Mouse (Mus musculus): ENCODE results near the gene Zfp459.
"Not testable (repeated sequence)": the region's sequence is repeated elsewhere in the genome, so short reads cannot be mapped to it uniquely, and the experiment has no call there.

The Zfp459 gene

DNA sequence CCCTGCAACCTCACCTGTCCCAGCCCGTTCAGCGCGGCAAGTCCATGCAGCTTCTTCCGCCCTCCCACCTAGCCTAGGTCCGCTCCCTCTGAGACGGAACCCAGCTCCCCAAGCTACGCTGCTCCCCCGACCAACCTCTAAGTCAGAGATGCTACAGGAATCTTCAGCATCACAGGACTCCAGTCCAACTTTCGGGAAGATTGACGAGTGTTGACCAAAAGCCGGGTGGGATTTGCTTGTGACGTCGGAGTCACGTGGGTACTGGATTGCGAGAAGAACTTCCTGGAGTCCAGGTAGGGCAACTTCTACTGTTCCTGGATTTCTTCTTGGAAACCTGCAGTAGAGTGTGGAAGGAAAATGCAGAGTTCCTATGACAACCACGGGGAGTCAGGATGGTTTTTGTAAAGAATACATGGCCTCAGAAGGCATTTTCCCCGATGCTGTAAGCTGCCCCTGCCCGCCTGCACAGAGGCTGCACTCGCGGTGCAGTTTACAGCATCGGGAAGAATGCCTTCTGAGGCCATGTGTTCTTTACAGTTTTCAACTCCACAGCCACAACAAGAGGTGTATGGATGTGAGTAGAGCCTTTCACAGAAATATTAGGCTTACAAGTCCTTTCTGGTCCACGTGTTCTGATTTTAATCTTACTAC is at the start of gene Zfp459:
Zfp459 (minus strand) TSS at position 212 of the 651 bp plus-strand sequence.
- DNase-seq (ENCODE audit: low read depth, low spot score), result no peak

DNA sequence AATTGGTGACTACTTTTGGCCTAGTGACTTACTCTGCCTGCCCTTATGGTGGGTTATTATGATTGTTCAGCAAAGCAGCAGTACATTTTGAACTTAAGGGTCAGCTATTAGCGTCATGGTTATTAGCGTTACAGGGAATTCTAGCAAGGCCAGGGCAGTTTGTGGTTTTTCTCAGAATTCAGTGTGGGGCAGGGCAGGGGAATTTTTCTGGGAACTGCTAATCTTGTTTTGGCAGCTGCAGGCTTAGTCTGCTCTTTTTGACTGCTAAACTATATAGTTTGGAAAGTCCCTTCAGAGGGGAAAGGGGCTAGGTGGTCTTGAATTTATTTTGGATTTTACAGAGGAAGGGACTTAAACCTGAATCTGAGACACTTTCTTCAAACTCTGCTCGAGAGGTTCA is 48.1 kb upstream of the Zfp459 start:
- DNase-seq (ENCODE audit: low read depth, low spot score), result no peak

DNA sequence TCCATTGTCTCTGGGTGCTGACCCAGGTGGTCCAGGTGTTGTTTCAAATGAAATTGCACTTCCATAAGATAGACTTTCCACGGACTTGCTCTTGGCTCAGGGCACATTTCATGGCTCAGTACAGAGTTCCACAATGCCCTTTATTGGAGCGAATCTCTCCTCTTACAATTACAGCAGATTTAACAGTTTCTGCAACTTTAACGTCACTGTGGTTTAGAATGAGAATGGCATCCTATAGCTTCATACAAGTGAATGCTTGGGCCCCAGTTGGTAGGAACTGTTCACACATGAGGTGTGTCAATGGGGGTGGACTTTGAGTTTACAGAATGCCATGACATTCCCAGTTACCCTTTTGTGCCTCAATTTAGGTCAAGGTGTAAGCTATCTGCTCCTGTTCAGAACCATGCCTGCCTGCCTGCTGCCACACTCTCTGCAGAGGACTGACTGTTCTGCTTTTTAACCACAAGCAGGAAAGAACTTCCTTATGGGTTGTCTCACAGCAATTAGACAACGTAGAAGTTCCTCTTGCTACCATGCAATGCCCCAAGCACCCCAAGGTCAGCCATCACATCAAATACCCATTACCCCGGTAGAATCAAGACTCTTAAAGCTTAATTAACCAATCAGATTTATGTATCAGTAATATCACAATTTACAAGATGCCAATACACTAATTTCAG is 42.4 kb upstream of the Zfp459 start:
- not testable (repeated sequence) for DNase-seq (ENCODE audit: low read depth, low spot score)

DNA sequence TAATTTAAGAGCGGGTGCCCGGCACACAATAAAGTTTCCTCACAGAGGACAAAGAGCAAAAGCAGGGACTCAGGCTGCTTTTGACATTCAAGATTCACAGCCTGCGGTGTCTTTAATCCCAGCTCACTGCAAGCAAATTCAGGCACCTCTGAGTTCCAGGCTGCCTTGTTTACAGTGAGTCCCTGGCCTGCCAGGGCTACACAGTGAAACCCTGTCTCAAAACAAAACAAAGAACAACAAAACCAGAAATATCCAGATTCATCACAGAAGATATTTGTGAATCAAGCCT is 30.7 kb upstream of the Zfp459 start:
- no peak for DNase-seq (ENCODE audit: low read depth, low spot score)

DNA sequence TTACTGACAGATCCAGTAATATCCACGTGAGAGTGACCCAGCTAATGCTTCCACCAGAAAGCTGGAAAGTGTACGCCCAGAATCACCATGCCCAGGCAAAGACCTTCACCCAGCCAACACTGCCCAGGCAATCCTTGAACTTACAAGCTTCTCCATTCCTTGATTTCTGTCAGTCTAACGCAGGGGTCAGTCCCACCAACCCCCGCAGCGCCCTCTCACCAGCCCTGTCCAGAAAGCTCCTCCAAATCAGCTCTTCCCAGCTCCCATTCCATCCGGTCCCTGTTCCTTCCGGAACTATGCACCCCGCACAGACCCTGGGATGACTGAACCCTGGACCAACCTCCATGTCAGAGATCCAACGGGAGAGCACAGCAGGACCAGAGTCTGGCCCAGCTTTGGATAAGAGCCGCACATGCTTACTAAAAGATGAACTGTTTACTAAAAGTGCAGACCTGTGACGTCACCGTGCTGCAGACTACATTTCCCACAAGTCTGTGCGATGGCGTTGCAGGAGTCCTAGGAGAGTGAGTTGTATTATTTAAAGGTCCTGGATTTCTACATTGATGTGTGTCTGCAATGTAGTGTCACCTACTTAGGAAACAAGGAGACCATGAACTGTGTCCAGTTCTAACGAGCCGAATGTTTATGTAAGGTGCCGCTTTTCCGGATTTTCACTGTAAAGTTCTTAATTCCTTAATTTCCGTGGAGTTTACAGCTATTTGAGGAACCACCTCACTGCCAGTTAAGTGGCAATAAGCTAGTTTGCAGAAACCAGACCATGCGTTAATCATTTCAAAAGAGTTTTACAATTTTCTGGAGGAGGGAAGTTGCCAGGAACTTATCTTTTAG is 30.2 kb upstream of the Zfp459 start, which contains the start of gene Zfp874a:
Zfp874a (minus strand) TSS at position 453 of the 849 bp plus-strand sequence.
- DNase-seq (ENCODE audit: low read depth, low spot score), result peak; percentile 72

DNA sequence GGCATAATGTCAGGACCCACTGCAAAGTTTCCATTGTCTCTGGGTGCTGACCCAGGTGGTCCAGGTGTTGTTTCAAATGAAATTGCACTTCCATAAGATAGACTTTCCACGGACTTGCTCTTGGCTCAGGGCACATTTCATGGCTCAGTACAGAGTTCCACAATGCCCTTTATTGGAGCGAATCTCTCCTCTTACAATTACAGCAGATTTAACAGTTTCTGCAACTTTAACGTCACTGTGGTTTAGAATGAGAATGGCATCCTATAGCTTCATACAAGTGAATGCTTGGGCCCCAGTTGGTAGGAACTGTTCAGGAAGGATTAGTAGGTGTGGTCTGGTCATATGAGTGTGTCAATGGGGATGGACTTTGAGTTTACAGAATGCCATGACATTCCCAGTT is 15.9 kb upstream of the Zfp459 start:
- not testable (repeated sequence) for DNase-seq (ENCODE audit: low read depth, low spot score)

DNA sequence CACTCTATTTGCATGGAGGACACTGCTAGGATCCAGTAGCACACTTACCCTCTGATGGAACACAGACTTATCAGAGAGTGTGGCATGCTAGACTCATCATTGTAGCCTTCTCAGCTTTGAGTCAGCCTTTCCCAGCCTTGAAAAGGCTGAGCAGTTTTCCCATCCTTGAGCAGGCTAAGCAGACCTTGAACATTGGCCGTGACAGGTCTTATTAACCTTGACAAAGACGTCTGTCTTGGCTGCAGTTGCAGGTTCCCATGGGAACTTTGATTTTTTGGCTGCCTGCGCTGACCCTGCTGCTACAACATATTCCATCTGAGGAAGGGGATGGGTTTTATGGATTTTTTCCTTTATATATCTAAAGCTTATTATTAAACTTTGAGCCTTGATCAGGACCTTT is 6.9 kb upstream of the Zfp459 start:
- no peak for DNase-seq (ENCODE audit: low read depth, low spot score)

DNA sequence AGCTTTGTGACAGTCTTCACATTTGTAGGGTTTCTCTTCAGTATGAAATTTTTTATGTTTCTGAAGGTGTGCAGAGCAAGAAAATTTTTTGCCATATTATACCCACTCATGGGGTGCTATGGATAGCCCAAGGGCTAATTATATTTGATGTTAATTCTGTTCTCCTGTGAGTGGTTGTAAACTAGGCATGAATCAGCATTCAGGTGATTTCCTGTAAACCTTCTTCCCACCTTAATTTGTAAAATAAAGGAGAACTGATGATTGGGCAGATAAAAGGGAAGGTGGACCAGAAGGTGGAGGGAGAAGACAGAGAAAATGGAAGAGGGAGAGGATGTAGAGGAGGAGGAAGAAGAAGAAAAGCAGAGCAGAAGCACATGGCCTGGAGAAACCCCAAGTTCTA is 4.5 kb upstream of the Zfp459 start:
- DNase-seq (ENCODE audit: low read depth, low spot score), result not testable (repeated sequence)

DNA sequence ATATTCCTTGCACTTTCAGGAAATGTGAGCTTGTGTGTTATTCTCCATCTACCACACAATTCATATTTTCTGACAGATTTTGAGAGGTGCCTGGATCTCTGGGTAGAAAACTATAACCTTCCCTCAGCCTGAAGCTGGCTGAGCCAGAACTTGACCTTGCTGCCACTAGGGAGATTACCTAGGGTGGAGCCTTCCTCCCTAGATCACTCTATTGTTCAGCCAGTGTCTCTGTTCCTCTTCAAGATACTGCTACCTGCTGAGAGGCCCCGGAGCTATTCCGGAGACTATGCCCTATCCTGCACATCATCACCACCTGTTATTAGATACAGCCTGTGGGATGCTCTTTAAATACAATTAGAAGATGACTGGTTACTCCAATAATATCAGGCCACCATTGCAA is 1.3 kb upstream of the Zfp459 start:
- not testable (repeated sequence) for DNase-seq (ENCODE audit: low read depth, low spot score)

DNA sequence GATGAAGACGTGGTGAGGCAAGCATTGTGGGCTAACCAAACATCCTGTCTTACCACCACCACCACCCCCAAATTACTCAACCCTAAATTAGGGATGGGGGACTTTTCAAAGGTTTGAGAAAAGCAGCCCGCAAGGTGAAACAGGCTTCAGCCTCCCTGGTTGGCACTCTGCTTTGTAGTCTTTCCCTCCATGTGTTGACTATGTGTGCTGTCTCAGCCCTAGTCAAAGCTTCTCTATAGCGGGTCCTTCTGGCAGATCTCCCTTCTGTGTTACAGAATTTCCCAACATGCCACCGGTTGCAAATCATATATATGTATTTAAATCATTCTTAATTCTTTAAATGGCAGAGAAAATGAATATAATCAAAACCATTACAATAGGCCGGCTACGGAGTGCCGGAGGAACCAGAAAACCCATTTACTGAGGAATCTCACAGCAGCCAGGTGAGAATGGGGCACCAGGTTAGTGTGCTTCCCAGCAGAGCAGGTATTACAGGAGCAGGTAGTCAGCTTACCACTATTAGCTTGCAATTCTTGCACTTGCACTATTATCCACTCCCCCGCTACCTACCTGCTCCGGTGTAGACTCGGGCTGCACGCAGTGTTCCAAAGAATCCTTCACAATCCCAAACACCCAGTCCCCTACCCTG is 536 bp downstream of the Zfp459 start:
- no peak for DNase-seq (ENCODE audit: low read depth, low spot score)

DNA sequence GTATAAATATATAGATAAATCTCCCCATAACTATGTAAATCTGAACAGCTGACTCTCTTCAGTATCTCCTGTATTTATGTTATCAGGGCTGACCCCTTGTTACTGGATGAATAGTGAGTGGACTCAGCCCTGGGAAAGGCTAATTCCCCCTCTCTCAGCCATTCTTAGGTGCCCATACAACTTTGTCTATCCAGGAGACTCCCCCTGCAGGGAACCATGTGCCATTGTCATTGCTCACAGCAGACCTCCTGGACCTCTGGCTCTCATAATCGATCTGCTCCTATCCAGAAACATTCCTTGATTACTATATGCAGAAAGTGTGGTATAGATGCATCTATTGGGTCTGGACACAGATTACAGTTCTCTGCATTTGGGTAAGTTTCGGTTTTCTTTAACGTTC is 4.4 kb downstream of the Zfp459 start:
- no peak for DNase-seq (ENCODE audit: low read depth, low spot score)

DNA sequence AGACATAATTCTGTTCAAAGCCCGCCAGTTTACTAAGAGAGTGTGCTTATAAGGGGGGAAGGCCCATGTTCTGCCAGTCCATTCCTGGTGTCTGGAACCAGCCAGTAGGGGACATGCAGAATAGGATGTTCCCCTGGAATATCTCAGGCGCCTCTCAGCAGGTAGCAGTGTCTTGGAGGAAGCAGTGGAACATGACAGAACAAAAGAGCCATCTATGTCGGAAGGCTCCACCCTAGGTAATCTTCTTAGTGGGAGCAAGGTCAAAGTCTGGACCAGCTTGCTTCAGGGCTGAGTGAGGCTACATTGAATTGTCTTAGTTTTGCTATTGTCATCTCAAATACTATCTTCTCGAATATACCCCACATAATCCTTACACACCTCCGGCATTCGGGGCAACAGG is 5.5 kb downstream of the Zfp459 start:
- DNase-seq (ENCODE audit: low read depth, low spot score), result no peak

DNA sequence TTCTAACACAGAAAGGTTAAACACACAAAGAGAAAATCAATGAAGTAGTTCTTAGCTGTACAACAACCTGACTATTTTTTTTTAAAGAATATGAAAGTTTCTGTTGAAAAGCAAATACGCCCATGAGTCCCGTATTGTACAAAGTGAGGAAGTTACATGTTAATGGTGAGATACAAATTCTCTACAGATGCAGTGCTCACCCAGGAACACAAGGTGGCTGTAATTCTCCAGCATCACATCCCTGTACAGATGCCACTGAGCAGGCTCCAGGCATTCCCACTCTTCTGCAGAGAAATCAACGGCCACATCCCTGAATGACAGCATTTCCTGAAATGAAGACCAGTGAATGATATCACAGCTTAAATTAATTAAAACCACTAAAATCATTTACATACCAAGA is 7.6 kb downstream of the Zfp459 start:
- DNase-seq (ENCODE audit: low read depth, low spot score), result not testable (repeated sequence)

DNA sequence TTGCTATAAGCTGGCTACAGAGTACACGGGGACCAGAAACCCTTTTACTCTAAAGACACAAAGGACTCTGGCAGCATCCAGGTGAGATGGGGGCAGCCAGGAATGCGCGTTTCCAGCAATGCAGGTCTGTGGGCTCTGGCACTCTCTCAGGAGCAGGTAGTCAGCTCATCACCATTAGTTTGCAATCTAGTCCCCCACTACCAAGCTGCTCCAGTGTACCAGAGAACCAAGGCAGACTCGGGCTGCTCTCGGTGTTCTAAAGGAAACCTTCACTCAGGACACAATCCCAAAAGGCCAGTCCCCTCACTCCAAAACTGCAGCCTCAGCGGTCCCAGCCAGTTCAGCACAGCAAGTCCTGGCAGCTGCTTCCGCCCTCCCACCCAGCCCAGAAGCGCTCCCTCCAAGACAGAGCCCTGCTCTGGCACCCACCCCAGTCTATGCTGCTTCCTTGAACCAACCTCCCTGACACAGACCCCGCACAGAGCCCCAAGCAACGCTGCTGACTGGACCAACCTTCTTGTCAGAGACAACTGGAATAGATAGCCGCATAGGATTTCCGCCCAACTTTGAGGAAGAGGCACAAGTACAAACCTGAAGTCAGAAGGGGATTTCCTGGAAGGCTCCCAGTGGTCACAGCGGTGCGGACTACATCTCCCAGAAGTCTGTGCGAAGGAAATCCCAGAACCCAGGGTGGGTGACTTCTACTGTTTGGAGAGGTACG is 21.9 kb downstream of the Zfp459 start, which contains the start of gene Zfp429:
Zfp429 (minus strand) TSS at position 637 of the 721 bp plus-strand sequence.
- not testable (repeated sequence) for DNase-seq (ENCODE audit: low read depth, low spot score)

DNA sequence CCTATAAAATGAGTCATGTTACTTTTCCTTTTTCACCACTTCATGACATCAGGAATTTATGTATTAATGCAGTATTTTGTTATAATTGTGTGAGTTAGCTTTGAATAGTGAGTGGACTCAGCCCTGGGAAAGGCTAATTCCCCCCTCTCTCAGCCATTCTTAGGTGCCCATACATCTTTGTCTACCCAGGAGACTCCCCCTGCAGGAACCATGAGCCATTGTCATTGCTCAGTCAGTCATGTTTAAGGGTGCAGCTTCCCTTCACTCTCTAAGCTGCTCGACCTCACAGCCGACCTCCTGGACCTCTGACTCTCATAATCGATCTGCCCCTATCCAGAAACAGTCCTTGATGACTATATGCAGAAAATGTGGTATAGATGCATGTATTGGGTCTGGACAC is 45.0 kb downstream of the Zfp459 start:
- not testable (repeated sequence) for DNase-seq (ENCODE audit: low read depth, low spot score)

DNA sequence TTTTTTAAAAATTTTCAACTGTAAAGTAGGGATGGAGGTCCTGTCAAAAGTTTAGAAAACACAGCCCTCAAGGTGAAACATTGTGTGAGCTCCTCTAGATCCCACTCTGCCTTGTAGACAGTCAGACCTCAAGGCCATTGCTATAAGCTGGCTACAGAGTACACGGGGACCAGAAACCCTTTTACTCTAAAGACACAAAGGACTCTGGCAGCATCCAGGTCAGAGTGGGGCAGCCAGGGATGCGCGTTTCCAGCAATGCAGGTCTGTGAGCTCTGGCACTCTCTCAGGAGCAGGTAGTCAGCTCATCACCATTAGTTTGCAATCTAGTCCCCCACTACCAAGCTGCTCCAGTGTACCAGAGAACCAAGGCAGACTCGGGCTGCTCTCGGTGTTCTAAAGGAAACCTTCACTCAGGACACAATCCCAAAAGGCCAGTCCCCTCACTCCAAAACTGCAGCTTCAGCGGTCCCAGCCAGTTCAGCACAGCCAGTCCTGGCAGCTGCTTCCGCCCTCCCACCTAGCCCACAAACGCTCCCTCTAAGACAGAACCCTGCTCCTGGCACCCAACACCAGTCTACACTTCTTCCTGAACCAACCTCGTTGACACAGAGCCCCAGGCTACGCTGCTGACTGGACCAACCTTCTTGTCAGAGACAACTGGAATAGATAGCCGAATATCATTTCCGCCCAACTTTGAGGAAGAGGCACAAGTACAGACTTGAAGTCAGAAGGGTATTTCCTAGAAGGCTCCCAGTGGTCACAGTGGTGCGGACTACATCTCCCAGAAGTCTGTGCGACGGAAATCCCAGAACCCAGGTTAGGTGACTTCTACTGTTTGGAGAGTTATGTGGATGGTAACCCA is 45.9 kb downstream of the Zfp459 start, which contains the start of the genes Gm28041 and Zfp456:
Gm28041 (minus strand) TSS at position 684 of the 862 bp plus-strand sequence.
Zfp456 (minus strand) TSS at position 761 of the 862 bp plus-strand sequence.
- DNase-seq (ENCODE audit: low read depth, low spot score), result not testable (repeated sequence)

DNA sequence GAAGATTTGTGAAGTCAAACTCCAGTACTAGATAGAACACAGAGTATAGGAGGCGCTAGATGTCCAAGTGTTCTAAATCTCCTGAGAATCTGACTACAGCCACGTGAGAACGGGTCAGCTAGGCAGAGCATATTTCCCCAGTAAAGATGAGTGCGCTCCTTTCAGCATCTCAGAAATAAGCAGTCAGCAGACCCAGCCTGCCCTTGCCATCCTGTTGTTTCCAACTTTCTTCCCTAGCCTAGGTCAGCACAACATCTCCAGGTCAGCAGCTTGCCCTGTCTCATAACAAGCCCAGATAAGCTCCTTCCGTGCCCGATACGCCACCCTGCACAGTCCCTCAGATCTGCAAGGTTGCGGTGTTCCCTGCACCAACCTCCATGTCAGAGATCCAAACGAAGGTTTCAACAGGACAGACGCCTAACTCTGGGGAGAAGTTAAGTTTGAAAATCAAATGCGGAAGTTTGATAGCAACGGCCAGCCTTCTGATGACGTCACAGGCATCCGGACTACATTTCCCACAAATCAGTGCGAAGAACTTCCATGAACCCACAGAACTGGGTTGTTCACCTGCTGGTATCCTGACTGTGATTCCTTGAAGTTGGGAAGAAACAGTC is 61.0 kb downstream of the Zfp459 start, which contains the start of the genes Gm28044 and Zfp953:
Gm28044 (minus strand) TSS at position 406 of the 614 bp plus-strand sequence.
Zfp953 (minus strand) TSS at position 475 of the 614 bp plus-strand sequence.
- DNase-seq (ENCODE audit: low read depth, low spot score), result peak; percentile 74
